Mouse (Mus musculus): Measurements from ENCODE around the gene Ppp4r1.

GRCm38 (mm10) chr17:65862579-65862978, 80.2 kb downstream of the Ppp4r1 start:
- TF ChIP-seq EP300 (IDR thresholded peaks at IDR 0.05; ENCODE audit: low read depth) (no peak), CTCF (IDR thresholded peaks at IDR 0.05; ENCODE audit: low read depth) (peak; percentile 67)
